Mouse (Mus musculus) lung, adult 2 months (tissue): Measurements from ENCODE around the gene Ces1c. TPM values are rescaled to one million over a fixed set of nuclear protein-coding genes. Genes with fewer than 3 reads are reported as not detected.
A peak's percentile ranks its signal among the peaks of the same experiment; 100 is the strongest.

Source experiments
- DNase-seq: peaks from one replicate; pipeline ENCODE4 v3.0.0; 2022
- H3K4me1 ChIP-seq: fragments of 200-500 bp; 2 replicates; pipeline ENCODE4 v1.6.1; 2011; ENCODE audit warnings: low read length; ENCODE audit not compliant: control insufficient read depth, insufficient read depth
- H3K4me3 ChIP-seq: fragments of 200-500 bp; replicated peaks from 2 replicates; pipeline ENCODE3; 2011; ENCODE audit warnings: low read depth, mild to moderate bottlenecking, control low read depth, low read length; ENCODE audit errors: extremely low read depth
- CTCF ChIP-seq: fragments of 200-500 bp; IDR thresholded peaks from 2 replicates; pipeline ENCODE4 v1.5.1; 2011; ENCODE audit warnings: mild to moderate bottlenecking, low read length, control low read depth; ENCODE audit not compliant: insufficient read depth
- POLR2A ChIP-seq: fragments of 200-500 bp; IDR thresholded peaks from 2 replicates; pipeline ENCODE4 v1.6.1; 2011; ENCODE audit warnings: low read depth, mild to moderate bottlenecking, control low read depth, low read length, borderline replicate concordance; ENCODE audit errors: extremely low read depth
- WGBS: fragments of 180-500 bp; shearing (Covaris S2); methylation state at CpG from one replicate; pipeline ENCODE4 v1.1.7; 2018; 5-methylcytosine and 5-hydroxymethylcytosine counted together
- polyA plus RNA-seq: library from polyadenylated mRNA; depleted of rRNA; stranded (reverse); fragments of >200 nt; gene quantifications from 2 replicates; pipeline ENCODE4 v1.2.3, GENCODE M21; 2012; rRNA removed

Gene Ces1c
- polyA plus RNA-seq, 1 experiment = 0.34 TPM

DNA sequence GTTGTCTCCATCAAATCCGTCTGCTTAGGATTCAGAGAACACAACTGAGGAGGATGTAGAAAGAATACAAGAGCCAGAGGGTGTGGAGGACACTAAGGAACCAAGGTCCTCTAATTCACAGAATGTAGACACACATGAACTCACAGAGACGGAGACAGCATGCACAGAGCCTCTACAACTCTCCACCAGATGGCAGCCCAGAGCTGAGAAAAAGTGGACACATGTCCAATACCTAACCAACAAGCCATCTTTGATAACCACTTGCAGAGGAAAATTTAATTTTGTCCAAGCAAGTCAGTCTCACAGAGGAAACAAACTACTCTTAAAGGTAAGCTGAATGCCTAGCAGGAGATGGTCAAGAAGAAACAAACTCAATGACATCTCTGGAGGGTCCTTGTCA lies 71.9 kb downstream of the Ces1c start:
- DNase-seq = peak; percentile 50
- 16% methylated on average over 2 of the region's 2 CpGs for WGBS
- TF ChIP-seq POLR2A (no peak), CTCF (peak; percentile 71)
- H3K4me1 ChIP-seq = no peaks in the 10 kb centered on the region
- H3K4me3 ChIP-seq = no peak overlapping the region

DNA sequence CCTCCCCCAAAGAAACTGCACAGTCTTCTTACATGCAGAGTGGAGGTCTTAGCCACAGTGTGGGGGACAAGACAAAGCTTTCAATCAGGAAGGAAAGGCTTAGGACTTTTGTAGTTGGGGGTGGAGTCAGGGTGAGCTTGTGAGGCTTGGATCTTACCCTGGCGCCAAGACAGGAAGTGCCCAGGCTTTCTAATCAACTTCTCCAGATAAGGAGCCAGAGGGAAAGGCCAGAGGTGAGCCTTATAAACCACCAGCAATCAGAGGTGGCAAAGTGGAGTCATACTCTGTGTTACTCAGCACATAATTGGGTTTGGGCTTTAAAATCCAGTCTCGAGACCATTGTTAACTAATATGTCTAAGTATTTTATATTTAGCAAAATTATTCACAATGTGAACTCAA lies 75.8 kb downstream of the Ces1c start:
- TF ChIP-seq CTCF (no peak), POLR2A (no peak)
- Histone ChIP-seq H3K4me3 (no peak overlapping the region), H3K4me1 (no peaks in the 10 kb centered on the region)
- WGBS = 38% methylated on average over 2 of the region's 2 CpGs
- DNase-seq = no peak

Other genes with a start within 250 kb of the Ces1c start
- gene Capns2, start 229.9 kb downstream of the Ces1c start, polyA plus RNA-seq = 9.6 TPM in 1 of 2 replicates, not detected in the other
- gene Slc6a2, start 171.2 kb downstream of the Ces1c start, polyA plus RNA-seq = 10.9 and 13.6 TPM in 2 replicates
- 0.07 TPM in 1 of 2 replicates, not detected in the other for gene Ces1a, start 83.1 kb downstream of the Ces1c start, polyA plus RNA-seq
- 0.20 and 3.4 TPM in 2 replicates for gene Ces1b, start 51.3 kb downstream of the Ces1c start, polyA plus RNA-seq
- 654 and 895 TPM in 2 replicates for gene Ces1d, start 66.6 kb upstream of the Ces1c start, polyA plus RNA-seq
- gene Ces1e, start 98.3 kb upstream of the Ces1c start, polyA plus RNA-seq = 4.3 and 8.1 TPM in 2 replicates
- gene Ces1f, start 148.5 kb upstream of the Ces1c start, polyA plus RNA-seq = 2.8 and 4.0 TPM in 2 replicates
- gene Ces1g, start 206.0 kb upstream of the Ces1c start, polyA plus RNA-seq = 1.7 and 2.4 TPM in 2 replicates
- gene Ces1h, start 248.4 kb upstream of the Ces1c start, polyA plus RNA-seq = 0.12 and 8.6 TPM in 2 replicates